Mouse (Mus musculus): ENCODE results near the gene Iqcn. TPM values are rescaled to one million over a fixed set of nuclear protein-coding genes. Genes with fewer than 3 reads are reported as not detected.

The Iqcn gene
- not detected in 2 replicates for total RNA-seq (2014; rRNA removed; ENCODE audit: low replicate concordance)
- not detected in 2 replicates for polyA plus RNA-seq (2015; fragmentation: Nextera tagmentation; extraction: Ambion mirVana)

GRCm38 (mm10) chr8:70703287-70703686, at the start of gene Iqcn:
Gene Iqcn (plus strand): TSS chr8:70703457.
- no peak within 1 kb of the TSS for H3K9ac ChIP-seq (replicated peaks; ENCODE audit: low read depth, low read length)
- H3K9me3 ChIP-seq (replicated peaks; ENCODE audit: control insufficient read depth, low read length) = no peaks in the 10 kb centered on the region
- ATAC-seq (ENCODE audit: insufficient read depth, low read depth) (no peak), DNase-seq (ENCODE audit: low spot score) (no peak)
- no peak within 1 kb of the TSS for H3K4me3 ChIP-seq (ENCODE audit: low read depth, low read length)
- H3K4me1 ChIP-seq (ENCODE audit: control insufficient read depth, insufficient read depth) = peaks cover 14% of the 10 kb centered on the region
- no peak within 1 kb of the TSS for H3K4me2 ChIP-seq (ENCODE audit: low read depth, low read length)
- TF ChIP-seq CTCF (IDR thresholded peaks at IDR 0.05; ENCODE audit: low read depth) (no peak), EP300 (IDR thresholded peaks at IDR 0.05; ENCODE audit: low read depth) (no peak)
- peak within 1 kb of the TSS; percentile 27; the same call in 1 of the 2 replicates for H3K27ac ChIP-seq (ENCODE audit: low read depth)
- WGBS = 87% methylated on average over 3 of the region's 3 CpGs
- H3K27me3 ChIP-seq (ENCODE audit: control insufficient read depth, insufficient read depth, low read length) = no peaks in the 10 kb centered on the region
- no peaks in the 10 kb centered on the region for H3K36me3 ChIP-seq (replicated peaks; ENCODE audit: control insufficient read depth, insufficient read depth, low read length)

- peaks cover 27% of the 10 kb centered on the region for H3K4me1 ChIP-seq (ENCODE audit: control insufficient read depth, insufficient read depth)
- TF ChIP-seq CTCF (IDR thresholded peaks at IDR 0.05; ENCODE audit: low read depth) (no peak), EP300 (IDR thresholded peaks at IDR 0.05; ENCODE audit: low read depth) (no peak)
- H3K36me3 ChIP-seq (replicated peaks; ENCODE audit: control insufficient read depth, insufficient read depth, low read length) = peaks cover 67% of the 10 kb centered on the region
- no peak overlapping the region for H3K4me3 ChIP-seq (ENCODE audit: low read depth, low read length)
- WGBS = 73% methylated on average over 1 of the region's 1 CpGs
- H3K9me3 ChIP-seq (replicated peaks; ENCODE audit: control insufficient read depth, low read length) = no peaks in the 10 kb centered on the region
- H3K9ac ChIP-seq (replicated peaks; ENCODE audit: low read depth, low read length) = no peak overlapping the region
- no peak overlapping the region for H3K4me2 ChIP-seq (ENCODE audit: low read depth, low read length)
- ATAC-seq (ENCODE audit: insufficient read depth, low read depth) (no peak), DNase-seq (ENCODE audit: low spot score) (no peak)
- no peaks in the 10 kb centered on the region for H3K27me3 ChIP-seq (ENCODE audit: control insufficient read depth, insufficient read depth, low read length)
- no peak overlapping the region for H3K27ac ChIP-seq (ENCODE audit: low read depth)
Observed at GRCm38 (mm10) chr8:70654121-70654520, 49.1 kb upstream of the Iqcn start.

GRCm38 (mm10) chr8:70655469-70655868, 47.8 kb upstream of the Iqcn start:
- H3K27ac ChIP-seq (ENCODE audit: low read depth) = no peak overlapping the region
- H3K27me3 ChIP-seq (ENCODE audit: control insufficient read depth, insufficient read depth, low read length) = no peaks in the 10 kb centered on the region
- H3K4me2 ChIP-seq (ENCODE audit: low read depth, low read length) = no peak overlapping the region
- no peaks in the 10 kb centered on the region for H3K9me3 ChIP-seq (replicated peaks; ENCODE audit: control insufficient read depth, low read length)
- DNase-seq (ENCODE audit: low spot score) = no peak
- no peak for ATAC-seq (ENCODE audit: insufficient read depth, low read depth)
- peaks cover 17% of the 10 kb centered on the region; the same call in 1 of the 2 replicates for H3K4me1 ChIP-seq (ENCODE audit: control insufficient read depth, insufficient read depth)
- TF ChIP-seq CTCF (IDR thresholded peaks at IDR 0.05; ENCODE audit: low read depth) (no peak), EP300 (IDR thresholded peaks at IDR 0.05; ENCODE audit: low read depth) (no peak)
- WGBS = 79% methylated on average over 2 of the region's 2 CpGs
- H3K9ac ChIP-seq (replicated peaks; ENCODE audit: low read depth, low read length) = no peak overlapping the region
- no peak overlapping the region for H3K4me3 ChIP-seq (ENCODE audit: low read depth, low read length)
- H3K36me3 ChIP-seq (replicated peaks; ENCODE audit: control insufficient read depth, insufficient read depth, low read length) = peaks cover 59% of the 10 kb centered on the region

- H3K9ac ChIP-seq (replicated peaks; ENCODE audit: low read depth, low read length) = no peak overlapping the region
- no peak for ATAC-seq (ENCODE audit: insufficient read depth, low read depth)
- H3K4me2 ChIP-seq (ENCODE audit: low read depth, low read length) = no peak overlapping the region
- no peak overlapping the region for H3K4me3 ChIP-seq (ENCODE audit: low read depth, low read length)
- H3K4me1 ChIP-seq (ENCODE audit: control insufficient read depth, insufficient read depth) = peaks cover 17% of the 10 kb centered on the region; the same call in 1 of the 2 replicates
- 83% methylated on average over 13 of the region's 13 CpGs for WGBS
- H3K36me3 ChIP-seq (replicated peaks; ENCODE audit: control insufficient read depth, insufficient read depth, low read length) = peaks cover 51% of the 10 kb centered on the region
- no peak for DNase-seq (ENCODE audit: low spot score)
- no peaks in the 10 kb centered on the region for H3K27me3 ChIP-seq (ENCODE audit: control insufficient read depth, insufficient read depth, low read length)
- TF ChIP-seq EP300 (IDR thresholded peaks at IDR 0.05; ENCODE audit: low read depth) (no peak), CTCF (IDR thresholded peaks at IDR 0.05; ENCODE audit: low read depth) (no peak)
- no peak overlapping the region for H3K27ac ChIP-seq (ENCODE audit: low read depth)
- no peaks in the 10 kb centered on the region for H3K9me3 ChIP-seq (replicated peaks; ENCODE audit: control insufficient read depth, low read length)
Observed at GRCm38 (mm10) chr8:70656193-70656790, 47.0 kb upstream of the Iqcn start.

- no peak overlapping the region for H3K4me2 ChIP-seq (ENCODE audit: low read depth, low read length)
- no peak for ATAC-seq (ENCODE audit: insufficient read depth, low read depth)
- WGBS = 96% methylated on average over 3 of the region's 3 CpGs
Observed at GRCm38 (mm10) chr8:70657214-70657613, 46.0 kb upstream of the Iqcn start.

More at GRCm38 (mm10) chr8:70657214-70657613, 46.0 kb upstream of the Iqcn start:
- Histone ChIP-seq H3K9me3 (replicated peaks; ENCODE audit: control insufficient read depth, low read length) (no peaks in the 10 kb centered on the region), H3K36me3 (replicated peaks; ENCODE audit: control insufficient read depth, insufficient read depth, low read length) (peaks cover 41% of the 10 kb centered on the region), H3K4me3 (ENCODE audit: low read depth, low read length) (no peak overlapping the region), H3K27ac (ENCODE audit: low read depth) (no peak overlapping the region), H3K9ac (replicated peaks; ENCODE audit: low read depth, low read length) (no peak overlapping the region), H3K4me1 (ENCODE audit: control insufficient read depth, insufficient read depth) (peaks cover 17% of the 10 kb centered on the region; the same call in 1 of the 2 replicates), H3K27me3 (ENCODE audit: control insufficient read depth, insufficient read depth, low read length) (no peaks in the 10 kb centered on the region)
- DNase-seq (ENCODE audit: low spot score) = no peak
- TF ChIP-seq CTCF (IDR thresholded peaks at IDR 0.05; ENCODE audit: low read depth) (no peak), EP300 (IDR thresholded peaks at IDR 0.05; ENCODE audit: low read depth) (no peak)
